Mouse (Mus musculus): ENCODE results near the gene Cers1. TPM values are rescaled to one million over a fixed set of nuclear protein-coding genes. Genes with fewer than 3 reads are reported as not detected.

The Cers1 gene
- total RNA-seq, 1 experiment: 1.9 TPM

DNA sequence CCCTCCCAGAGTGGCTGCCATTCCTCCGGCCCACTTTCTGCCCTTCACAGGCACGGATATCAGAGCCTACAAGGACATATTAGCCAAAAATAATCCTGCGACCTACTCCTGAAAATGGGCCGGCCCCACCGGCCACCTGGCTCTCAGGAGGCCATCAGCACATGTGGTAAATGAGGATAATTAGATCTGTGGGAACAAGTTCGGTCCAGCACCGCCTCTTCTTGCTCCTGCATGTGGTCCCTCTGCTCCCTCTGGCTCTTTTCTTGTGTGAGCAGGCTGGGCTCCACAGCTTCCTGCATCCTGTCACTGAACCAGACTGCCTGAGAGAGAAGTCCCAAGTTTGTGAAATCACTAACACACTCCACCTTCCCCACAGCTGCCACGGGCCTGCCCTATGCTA, 36.3 kb upstream of the Cers1 start:
- Histone ChIP-seq H3K27ac (ENCODE audit: insufficient read depth, low read depth, low read length, poor library complexity, severe bottlenecking) (no peak overlapping the region), H3K9ac (ENCODE audit: insufficient read depth, low read depth, low read length, poor library complexity, severe bottlenecking) (no peak overlapping the region), H3K4me3 (ENCODE audit: insufficient read depth in 1 of 2, low read depth in 1 of 2, low read length in 2 of 2, poor library complexity in 1 of 2, severe bottlenecking in 1 of 2) (no peak overlapping the region; a peak in 1 of 4 replicates), H3K4me1 (ENCODE audit: control insufficient read depth in 2 of 2, insufficient read depth in 2 of 2, low read length in 2 of 2, poor library complexity in 1 of 2) (peaks cover 6 to 31% of the 10 kb centered on the region in 2 experiments; a peak in 3 of 4 replicates), H3K36me3 (ENCODE audit: control insufficient read depth, insufficient read depth, low read length, poor library complexity, severe bottlenecking) (peaks cover under 1% of the 10 kb centered on the region; the same call in 1 of the 2 replicates), H3K9me3 (ENCODE audit: control insufficient read depth, insufficient read depth, low read depth, low read length) (no peaks in the 10 kb centered on the region)
- no peak for TF ChIP-seq CHD2 (IDR thresholded peaks at IDR 0.05; ENCODE audit: low read depth, low read length)
- TF ChIP-seq HCFC1 (IDR thresholded peaks at IDR 0.05; ENCODE audit: borderline replicate concordance, insufficient read depth, low read length): no peak
- no peak for TF ChIP-seq ZC3H11A (IDR thresholded peaks at IDR 0.05; ENCODE audit: borderline replicate concordance, low read depth, low read length)
- no peak for TF ChIP-seq ZNF384 (IDR thresholded peaks at IDR 0.05; ENCODE audit: low read depth, low read length)
- no peak for TF ChIP-seq MAFK (IDR thresholded peaks at IDR 0.05; ENCODE audit: insufficient read depth, low read depth, low read length)
- DNase-seq (ENCODE audit: low read depth, low spot score): no peak
- in situ Hi-C loops (cut with MboI; ENCODE audit: low sequenced_read_pairs in 2 of 2, unreplicated experiment in 2 of 2): no loop called here

DNA sequence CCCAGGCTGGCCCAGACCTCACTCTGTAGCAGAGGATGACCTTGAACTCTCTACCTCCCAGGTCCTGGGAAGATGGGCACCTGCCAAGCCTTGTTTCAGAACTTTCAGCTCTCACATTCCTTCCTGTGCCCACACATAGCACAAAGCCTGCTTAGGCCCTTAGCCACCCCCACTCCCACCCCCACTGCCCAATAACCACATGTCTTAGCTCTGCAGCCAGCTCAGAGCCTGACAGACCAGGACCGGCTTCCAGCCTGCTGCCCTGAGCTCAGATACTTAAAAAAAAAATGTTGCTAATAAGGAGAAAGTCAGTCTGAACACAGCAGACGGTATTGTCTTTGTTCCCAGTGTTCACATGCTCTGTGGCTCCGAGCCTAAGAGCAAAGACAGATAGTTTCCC, 34.6 kb upstream of the Cers1 start:
- in situ Hi-C loops (cut with MboI; ENCODE audit: low sequenced_read_pairs in 2 of 2, unreplicated experiment in 2 of 2): no loop called here
- Histone ChIP-seq H3K9me3 (ENCODE audit: control insufficient read depth, insufficient read depth, low read depth, low read length) (no peaks in the 10 kb centered on the region), H3K4me1 (ENCODE audit: control insufficient read depth in 2 of 2, insufficient read depth in 2 of 2, low read length in 2 of 2, poor library complexity in 1 of 2) (peaks cover 4 to 35% of the 10 kb centered on the region in 2 experiments; a peak in 3 of 4 replicates), H3K9ac (ENCODE audit: insufficient read depth, low read depth, low read length, poor library complexity, severe bottlenecking) (no peak overlapping the region), H3K27ac (ENCODE audit: insufficient read depth, low read depth, low read length, poor library complexity, severe bottlenecking) (no peak overlapping the region), H3K4me3 (ENCODE audit: insufficient read depth in 1 of 2, low read depth in 1 of 2, low read length in 2 of 2, poor library complexity in 1 of 2, severe bottlenecking in 1 of 2) (no peak overlapping the region), H3K36me3 (ENCODE audit: control insufficient read depth, insufficient read depth, low read length, poor library complexity, severe bottlenecking) (peaks cover 12% of the 10 kb centered on the region; the same call in 1 of the 2 replicates)
- no peak for TF ChIP-seq ZC3H11A (IDR thresholded peaks at IDR 0.05; ENCODE audit: borderline replicate concordance, low read depth, low read length)
- no peak for TF ChIP-seq ZNF384 (IDR thresholded peaks at IDR 0.05; ENCODE audit: low read depth, low read length)
- no peak for TF ChIP-seq HCFC1 (IDR thresholded peaks at IDR 0.05; ENCODE audit: borderline replicate concordance, insufficient read depth, low read length)
- no peak for TF ChIP-seq CHD2 (IDR thresholded peaks at IDR 0.05; ENCODE audit: low read depth, low read length)
- TF ChIP-seq MAFK (IDR thresholded peaks at IDR 0.05; ENCODE audit: insufficient read depth, low read depth, low read length): no peak
- DNase-seq (ENCODE audit: low read depth, low spot score): no peak

DNA sequence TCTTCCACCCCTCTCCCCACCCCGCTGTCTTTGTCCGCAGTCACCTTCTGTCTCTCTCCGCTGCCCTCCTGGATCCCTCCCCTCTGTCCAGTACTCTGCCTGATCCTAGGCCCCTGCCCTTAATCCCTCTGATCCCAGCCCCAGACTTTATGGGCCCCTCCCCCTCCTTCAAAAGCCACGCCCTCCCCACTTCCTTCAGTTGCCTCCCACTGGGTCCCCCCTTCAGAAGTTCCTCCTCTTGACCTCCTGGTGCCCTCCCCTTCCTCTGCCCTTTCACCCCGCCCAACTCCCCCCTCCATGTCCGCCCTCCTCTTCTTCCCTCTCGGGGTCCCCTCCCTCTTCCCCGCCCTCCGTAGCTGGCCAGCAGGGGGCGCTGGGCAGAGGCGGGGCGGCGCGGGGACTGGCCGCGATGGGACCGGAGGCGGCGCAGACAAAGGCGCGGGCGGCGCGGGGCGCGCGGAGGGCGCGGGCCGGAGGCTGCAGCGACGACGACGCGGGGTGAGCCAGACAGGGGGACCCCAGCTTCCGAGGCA, 32.9 kb upstream of the Cers1 start, which contains the start of gene Homer3:
TSS of gene Homer3 (plus strand) at position 225 of the 533 bp plus-strand sequence.
- H3K36me3 ChIP-seq (ENCODE audit: control insufficient read depth, insufficient read depth, low read length, poor library complexity, severe bottlenecking): peaks cover 21% of the 10 kb centered on the region; the same call in 1 of the 2 replicates
- peak within 1 kb of the TSS; percentile 63; the same call in 1 of the 2 replicates for H3K27ac ChIP-seq (ENCODE audit: insufficient read depth, low read depth, low read length, poor library complexity, severe bottlenecking)
- no peaks in the 10 kb centered on the region for H3K9me3 ChIP-seq (ENCODE audit: control insufficient read depth, insufficient read depth, low read depth, low read length)
- in situ Hi-C loops (cut with MboI; ENCODE audit: low sequenced_read_pairs in 2 of 2, unreplicated experiment in 2 of 2): no loop called here
- H3K4me1 ChIP-seq (ENCODE audit: control insufficient read depth in 2 of 2, insufficient read depth in 2 of 2, low read length in 2 of 2, poor library complexity in 1 of 2): peaks cover 4 to 26% of the 10 kb centered on the region in 2 experiments; a peak in 3 of 4 replicates
- H3K4me3 ChIP-seq (ENCODE audit: insufficient read depth in 1 of 2, low read depth in 1 of 2, low read length in 2 of 2, poor library complexity in 1 of 2, severe bottlenecking in 1 of 2): peak within 1 kb of the TSS; percentile 91 to 95
- TF ChIP-seq ZNF384 (IDR thresholded peaks at IDR 0.05; ENCODE audit: low read depth, low read length): no peak
- no peak for TF ChIP-seq MAFK (IDR thresholded peaks at IDR 0.05; ENCODE audit: insufficient read depth, low read depth, low read length)
- no peak for TF ChIP-seq ZC3H11A (IDR thresholded peaks at IDR 0.05; ENCODE audit: borderline replicate concordance, low read depth, low read length)
- no peak for TF ChIP-seq CHD2 (IDR thresholded peaks at IDR 0.05; ENCODE audit: low read depth, low read length)
- no peak for TF ChIP-seq HCFC1 (IDR thresholded peaks at IDR 0.05; ENCODE audit: borderline replicate concordance, insufficient read depth, low read length)
- peak within 1 kb of the TSS; percentile 86 for H3K9ac ChIP-seq (ENCODE audit: insufficient read depth, low read depth, low read length, poor library complexity, severe bottlenecking)
- peak; percentile 96 for DNase-seq (ENCODE audit: low read depth, low spot score)

DNA sequence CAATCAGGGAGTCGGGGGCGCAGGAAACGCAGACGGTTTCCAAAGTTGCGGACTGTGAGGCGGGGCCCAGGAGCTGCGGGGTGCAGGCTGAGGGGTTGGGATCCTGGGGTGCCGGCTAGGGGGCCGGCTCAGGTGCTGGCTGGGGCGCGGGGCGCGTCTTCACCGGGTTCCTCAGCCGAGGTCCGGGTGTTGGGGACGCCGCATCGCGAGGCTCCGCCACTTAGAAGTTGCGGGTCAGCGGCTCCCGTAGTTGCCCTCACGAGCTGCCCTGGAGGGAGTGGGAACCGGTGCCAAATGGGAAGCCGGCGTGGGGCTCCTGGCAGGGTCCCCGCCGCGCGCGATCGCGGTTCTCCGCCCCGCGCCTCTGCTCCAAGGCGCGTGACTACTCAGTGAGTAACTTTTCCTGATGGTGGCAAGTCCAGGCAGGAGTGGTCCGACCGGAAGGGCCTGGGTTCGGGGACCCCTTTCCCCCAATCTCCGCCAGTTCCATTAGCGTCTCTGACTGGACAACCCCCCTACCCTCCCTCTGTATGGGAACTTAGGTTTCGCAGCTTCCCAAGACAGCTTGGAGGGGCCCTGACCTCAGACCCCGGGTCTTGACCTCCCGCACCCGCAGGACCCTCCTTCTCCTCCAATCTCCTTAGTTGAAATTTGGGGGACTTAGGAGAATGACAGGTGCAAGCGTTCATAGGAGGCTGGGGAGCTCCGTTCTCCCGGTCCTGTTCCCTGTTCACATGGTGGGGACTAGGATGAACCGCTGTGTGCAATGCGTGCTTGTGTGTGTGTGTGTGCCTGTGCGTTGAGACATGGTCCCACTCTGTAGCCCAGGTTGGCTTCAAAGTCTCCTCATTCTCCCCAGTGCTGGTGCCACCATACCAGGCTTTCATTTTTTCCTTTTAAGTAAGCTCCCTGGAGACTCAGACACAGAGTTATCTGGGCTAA, 32.2 kb upstream of the Cers1 start:
- in situ Hi-C loops (cut with MboI; ENCODE audit: low sequenced_read_pairs in 2 of 2, unreplicated experiment in 2 of 2): no loop called here
- Histone ChIP-seq H3K9ac (ENCODE audit: insufficient read depth, low read depth, low read length, poor library complexity, severe bottlenecking) (peak overlapping the region; percentile 86), H3K4me1 (ENCODE audit: control insufficient read depth in 2 of 2, insufficient read depth in 2 of 2, low read length in 2 of 2, poor library complexity in 1 of 2) (peaks cover 4 to 24% of the 10 kb centered on the region in 2 experiments; a peak in 3 of 4 replicates), H3K9me3 (ENCODE audit: control insufficient read depth, insufficient read depth, low read depth, low read length) (no peaks in the 10 kb centered on the region), H3K36me3 (ENCODE audit: control insufficient read depth, insufficient read depth, low read length, poor library complexity, severe bottlenecking) (peaks cover 22% of the 10 kb centered on the region; the same call in 1 of the 2 replicates), H3K27ac (ENCODE audit: insufficient read depth, low read depth, low read length, poor library complexity, severe bottlenecking) (peak overlapping the region; percentile 63; the same call in 1 of the 2 replicates), H3K4me3 (ENCODE audit: insufficient read depth in 1 of 2, low read depth in 1 of 2, low read length in 2 of 2, poor library complexity in 1 of 2, severe bottlenecking in 1 of 2) (peak overlapping the region; percentile 91 to 95)
- no peak for DNase-seq (ENCODE audit: low read depth, low spot score)
- TF ChIP-seq ZC3H11A (IDR thresholded peaks at IDR 0.05; ENCODE audit: borderline replicate concordance, low read depth, low read length): no peak
- no peak for TF ChIP-seq ZNF384 (IDR thresholded peaks at IDR 0.05; ENCODE audit: low read depth, low read length)
- TF ChIP-seq MAFK (IDR thresholded peaks at IDR 0.05; ENCODE audit: insufficient read depth, low read depth, low read length): no peak
- TF ChIP-seq HCFC1 (IDR thresholded peaks at IDR 0.05; ENCODE audit: borderline replicate concordance, insufficient read depth, low read length): no peak
- no peak for TF ChIP-seq CHD2 (IDR thresholded peaks at IDR 0.05; ENCODE audit: low read depth, low read length)
